Mouse (Mus musculus) adrenal gland (tissue): ENCODE data around the gene Ublcp1.

Source experiments
- intact Hi-C: fragments of 180-260 bp; cut with DNase I; formaldehyde crosslinking; loops from one replicate; pipeline ENCODE4 v1.15.1; 2025

Ublcp1 gene

DNA sequence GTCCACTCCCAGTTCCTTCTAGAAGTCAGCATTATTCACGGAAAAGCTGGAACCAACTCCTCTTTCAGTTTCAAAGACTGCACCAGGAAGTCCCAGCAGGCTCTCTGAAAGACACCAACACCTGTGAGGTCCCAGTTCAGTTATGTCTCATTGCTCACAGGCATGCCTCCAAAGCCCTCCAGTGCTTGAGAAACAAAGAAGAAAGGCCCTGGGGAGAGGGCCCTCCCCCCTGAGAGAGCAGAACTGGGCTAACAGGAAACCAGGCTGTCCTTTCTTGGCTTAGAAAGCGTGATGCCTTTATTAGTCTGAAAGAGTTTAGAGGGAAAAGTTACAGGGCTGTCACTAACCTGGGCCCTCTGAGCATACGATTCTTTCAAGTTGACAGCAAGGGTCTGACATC lies 25.9 kb upstream of the Ublcp1 start:
- intact Hi-C loops = no loop called here

DNA sequence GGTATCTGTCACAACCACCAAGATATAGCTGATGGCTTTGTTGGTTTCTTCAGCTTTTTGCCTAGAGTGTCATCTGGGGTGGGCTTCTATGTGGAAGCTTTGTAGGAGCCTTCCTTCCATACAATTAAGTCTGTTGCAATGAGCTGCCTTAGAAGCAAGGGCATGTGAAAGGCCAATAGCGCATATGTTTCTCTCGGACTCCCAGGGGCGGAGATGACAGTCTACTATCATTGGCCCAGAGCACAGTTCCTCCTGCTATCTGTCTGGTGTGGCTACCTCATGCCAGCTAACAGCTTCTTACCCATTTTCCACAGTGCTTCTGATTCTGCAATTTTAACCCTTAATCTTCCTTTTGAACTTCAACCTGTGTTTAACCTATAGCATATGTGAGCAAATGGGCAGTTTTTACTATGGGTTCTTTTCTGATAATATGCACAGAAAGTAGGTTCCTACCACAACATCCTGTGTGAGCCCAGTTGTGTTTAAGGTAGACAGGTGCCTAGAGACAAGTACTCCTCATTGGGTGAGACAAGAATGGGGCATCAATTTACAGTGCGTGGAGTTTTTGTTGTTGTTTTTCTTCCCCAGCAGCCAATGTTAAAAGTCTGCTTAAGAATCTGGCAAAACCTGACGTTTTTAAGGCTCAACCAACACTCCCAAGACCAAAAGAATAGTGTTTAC lies 24.5 kb upstream of the Ublcp1 start:
- intact Hi-C loops = no loop called here

DNA sequence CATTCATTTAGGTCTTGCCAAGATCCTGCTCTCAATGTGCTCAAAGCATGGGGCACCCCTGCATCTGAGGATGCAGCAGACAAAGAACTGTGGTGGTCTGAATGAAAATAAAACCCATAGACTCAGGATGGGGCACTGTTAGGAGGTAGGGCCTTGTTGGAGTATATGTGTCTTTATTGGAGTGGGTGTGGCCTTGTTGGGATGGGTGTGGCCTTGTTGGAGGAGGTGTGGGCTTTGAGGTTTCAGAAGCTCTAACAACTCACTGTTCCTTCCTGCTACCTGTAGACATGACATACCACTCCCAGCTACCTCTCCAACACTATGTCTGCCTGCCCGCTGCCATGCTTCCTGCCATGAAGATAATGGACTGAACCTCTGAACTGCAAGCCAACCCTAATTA lies 18.8 kb upstream of the Ublcp1 start:
- intact Hi-C loops = no loop called here

DNA sequence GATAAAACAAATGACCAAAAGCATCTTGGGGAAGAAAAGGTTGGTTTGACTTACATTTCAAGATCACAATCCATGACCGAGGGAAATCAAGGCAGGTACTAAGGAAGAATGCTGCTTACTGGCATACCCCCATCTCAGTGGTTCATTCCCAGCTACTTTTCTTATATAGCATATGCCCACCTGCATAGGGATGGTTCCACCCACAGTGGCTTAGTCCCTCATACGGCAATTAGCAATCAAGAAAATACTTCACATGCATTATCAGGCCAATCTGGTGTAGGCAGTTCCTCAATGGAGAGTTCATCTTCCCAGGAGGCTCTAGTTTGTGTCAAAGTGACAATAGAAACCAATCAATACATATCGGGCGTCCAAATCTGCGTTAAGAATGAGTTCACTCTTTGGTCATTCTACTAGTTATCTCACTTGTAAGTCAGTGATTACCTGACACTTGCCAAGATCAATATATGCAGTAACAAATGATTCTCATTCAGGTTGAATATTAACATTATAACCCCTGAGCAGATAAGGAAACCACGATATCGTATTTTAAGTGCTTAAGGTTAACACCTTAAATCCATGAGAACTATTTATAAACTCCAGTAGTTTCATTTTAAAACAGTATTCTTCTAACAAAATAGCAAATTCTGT lies 14.9 kb upstream of the Ublcp1 start:
- intact Hi-C loops = no loop called here

DNA sequence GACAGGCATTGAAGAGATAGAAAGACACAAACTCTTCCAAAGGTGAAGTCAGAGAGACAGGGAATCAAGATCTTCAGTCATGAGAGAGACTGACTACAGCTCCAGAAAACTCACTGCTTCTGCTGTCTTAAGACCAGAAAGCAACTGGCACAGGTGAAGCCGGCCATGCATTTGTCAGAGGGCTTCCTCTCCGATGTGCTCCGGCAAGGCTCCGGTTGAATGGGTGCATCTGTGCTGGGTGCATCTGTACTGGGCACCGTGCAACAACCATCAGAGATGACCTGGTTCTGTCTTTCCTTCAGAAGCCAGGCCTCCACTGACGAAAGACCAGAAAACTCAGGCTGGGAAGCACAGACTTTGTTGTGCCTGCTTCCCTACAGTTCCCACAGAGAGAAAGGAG lies 9.9 kb upstream of the Ublcp1 start:
- intact Hi-C loops = no loop called here

DNA sequence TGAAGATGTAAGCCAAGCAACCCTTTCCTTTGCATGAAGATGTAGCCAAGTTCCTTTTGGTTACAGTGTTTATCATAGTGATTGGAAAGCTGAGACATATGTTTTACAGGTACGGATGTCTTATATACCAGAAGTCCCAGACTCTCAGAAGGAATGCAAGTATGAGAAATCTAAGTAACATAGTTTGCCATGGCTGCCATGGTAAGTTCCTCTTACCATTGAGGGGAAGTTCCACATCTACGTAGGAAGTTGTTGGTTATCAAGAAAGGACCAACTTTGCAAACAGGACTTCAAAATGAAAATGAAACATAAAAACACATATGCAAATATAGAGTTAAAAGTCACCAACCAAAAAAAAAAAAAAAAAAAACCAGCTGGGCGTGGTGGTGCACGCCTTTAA lies 8.1 kb upstream of the Ublcp1 start:
- intact Hi-C loops = no loop called here

DNA sequence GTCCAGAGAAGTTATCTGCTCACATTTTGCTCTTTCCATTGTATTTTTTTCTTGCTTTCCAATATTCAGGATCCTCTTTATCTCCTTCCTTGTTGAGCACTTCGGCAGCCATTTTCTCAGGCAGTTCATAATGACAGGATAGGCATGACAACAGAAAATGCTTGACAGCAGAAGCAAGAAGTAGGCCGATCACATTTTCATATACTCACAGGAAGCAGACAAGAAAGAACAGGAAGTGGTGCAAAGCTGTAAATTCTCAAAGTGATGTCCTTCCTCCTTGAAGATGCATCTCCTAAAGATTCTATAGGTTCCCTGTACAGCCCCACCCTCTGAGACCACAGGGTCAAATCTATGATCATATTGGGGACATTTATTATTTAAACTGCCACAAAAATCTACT lies 6.1 kb upstream of the Ublcp1 start:
- intact Hi-C loops = no loop called here

DNA sequence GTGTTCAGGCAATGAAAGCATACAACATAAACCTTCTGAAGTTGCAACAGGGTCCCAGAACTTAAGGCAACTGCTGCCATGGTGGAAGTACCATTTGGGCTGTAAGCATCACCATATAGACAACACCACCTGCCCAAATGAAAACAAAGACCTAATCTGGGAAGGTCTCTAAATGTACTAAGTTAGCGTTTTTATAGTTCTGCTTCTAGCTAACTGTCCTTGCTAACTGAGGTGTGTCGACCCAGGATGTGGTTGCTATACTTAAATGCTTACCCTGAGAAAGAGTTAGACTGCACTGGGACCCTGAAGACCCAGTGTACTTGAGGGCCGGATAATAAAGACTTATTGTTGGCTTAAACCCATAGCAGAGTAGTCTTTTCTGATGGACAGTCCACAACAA lies 5.2 kb upstream of the Ublcp1 start:
- intact Hi-C loops = no loop called here

DNA sequence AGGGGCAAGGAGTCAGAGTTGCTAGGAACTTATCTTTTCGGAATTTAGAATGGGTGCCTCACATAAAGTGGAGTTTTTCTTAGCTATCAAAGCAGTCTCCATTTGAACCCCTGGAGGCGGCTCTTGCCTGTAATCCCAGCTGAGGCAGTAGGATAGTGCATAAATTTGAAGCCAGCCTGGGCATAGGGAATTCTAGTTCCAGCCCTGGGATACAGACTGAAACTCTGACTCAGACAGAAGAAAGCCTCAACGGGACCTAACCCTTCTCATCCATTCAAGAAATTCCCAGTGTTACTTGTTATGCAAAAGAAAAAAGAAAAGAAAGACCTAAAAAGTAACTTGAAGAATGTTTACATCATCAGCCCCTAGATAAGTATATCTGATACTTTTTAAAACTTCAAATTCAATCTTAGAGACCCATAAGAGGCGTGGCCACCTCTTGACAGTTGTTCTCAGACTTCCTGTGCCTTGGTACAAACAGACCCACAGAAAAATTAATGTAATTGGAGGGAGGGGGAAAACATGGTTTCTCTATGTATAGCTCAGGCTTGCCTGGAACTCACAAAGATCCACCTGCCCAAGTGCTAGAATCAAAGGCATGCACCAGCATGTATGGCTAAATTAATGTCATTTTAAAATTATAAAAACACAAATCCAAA lies 1.2 kb upstream of the Ublcp1 start:
- intact Hi-C loops = loop anchor here (5.0 kb wide), 2 partner anchors 46 to 106 kb away; partner anchors contain the start of gene Rnf145

DNA sequence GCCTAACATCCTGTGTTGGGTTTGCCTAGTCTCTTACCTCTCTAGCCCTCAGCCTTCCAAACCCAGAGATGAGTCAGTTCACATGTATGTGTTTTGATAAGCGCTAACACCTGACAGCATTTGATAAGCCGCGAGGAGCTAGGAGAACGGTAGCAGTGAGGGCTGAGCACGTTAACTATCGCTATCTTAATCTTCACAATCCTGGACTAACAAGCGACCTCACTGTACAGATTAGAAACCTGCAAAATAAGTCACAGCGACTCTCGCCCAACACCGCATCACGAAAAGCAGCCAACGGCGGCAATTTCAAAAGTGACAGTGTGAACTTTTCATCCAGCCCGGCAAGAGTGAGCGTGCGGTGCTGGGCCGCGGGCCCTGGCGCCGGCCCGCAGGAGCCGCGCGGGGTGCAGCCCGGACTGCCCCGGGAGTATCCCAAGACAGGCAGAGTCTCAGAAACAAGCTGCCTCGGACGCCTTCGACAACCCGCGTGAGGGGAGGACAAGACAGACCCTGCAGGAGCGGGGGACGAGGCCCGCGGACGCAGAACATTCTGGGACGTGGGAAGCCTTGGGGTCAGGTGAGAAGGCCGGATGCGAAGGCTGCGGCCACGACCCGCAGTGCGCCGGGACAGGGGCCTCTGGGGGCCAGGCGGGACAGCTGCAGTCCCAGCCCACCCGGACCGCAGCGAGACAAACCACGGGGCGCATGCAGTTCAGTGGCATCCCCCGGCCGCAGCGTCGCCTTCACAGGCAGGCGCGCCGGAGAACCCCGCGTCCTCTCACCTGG lies 459 bp downstream of the Ublcp1 start:
- intact Hi-C loops = loop anchor here (5.0 kb wide), 2 partner anchors 47 to 107 kb away; partner anchors contain the start of gene Rnf145

DNA sequence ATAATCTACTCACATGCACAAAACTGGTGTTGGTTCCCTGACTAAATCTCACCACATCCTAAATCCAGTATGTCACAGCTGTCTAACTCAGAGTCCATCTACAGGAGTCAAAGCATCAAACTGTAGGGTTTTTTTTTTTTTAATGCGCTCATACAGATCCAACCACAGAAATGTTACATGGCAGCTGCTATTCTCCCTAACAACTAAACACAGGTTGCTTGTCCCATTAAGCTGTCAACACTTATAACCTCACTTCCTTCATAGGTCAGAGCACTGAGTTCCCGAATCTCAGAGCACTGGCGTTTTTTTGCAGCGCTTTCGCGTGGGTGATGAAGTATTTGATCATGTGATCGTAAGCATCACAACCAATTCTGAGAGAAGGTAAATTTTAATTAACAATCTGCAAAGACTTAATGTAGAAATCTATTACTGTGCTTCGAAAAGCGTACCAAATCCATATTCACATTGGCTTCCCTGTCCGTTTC lies 1.9 kb downstream of the Ublcp1 start:
- intact Hi-C loops = no loop called here

DNA sequence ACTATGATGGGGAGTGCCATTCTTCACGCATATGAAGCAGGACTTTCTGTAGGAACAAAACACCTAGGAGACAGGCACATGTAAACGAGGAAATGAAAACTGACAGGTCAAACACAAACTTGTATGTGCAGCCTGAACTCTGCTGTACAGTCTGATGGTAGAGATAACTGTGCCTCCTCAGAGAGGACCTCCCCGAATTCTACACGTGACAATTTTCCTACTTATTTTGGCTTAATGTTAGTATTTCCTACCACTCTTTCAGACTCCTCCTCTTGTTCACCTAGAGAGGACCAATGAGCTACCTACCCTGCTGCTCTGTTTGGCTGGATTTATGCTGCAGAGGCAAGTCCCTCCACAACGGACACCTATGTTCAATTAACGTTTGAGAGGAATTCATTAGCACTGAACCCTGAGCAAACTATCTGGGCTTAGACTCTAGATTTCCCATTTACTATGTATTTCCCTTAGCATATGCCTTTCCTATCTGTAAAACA lies 3.3 kb downstream of the Ublcp1 start:
- intact Hi-C loops = no loop called here

DNA sequence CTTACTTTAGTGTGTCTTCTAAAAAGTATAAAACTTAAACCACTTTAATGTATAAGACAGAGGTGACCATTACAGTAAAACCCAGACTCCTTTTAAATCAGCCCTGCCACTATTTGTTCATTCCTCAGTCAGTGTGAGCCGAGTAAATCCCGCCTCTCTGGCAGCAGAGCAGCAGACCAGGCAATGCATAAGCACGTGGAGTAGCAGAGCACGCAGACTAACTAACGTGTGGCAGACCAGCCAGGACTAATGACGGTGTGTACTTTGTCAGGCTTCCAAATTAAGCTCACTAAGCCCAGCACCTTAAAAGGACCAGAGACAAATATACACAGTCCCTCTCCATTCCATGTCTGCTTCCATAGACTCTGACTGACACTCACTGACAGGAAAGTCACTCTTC lies 8.8 kb downstream of the Ublcp1 start:
- intact Hi-C loops = no loop called here

DNA sequence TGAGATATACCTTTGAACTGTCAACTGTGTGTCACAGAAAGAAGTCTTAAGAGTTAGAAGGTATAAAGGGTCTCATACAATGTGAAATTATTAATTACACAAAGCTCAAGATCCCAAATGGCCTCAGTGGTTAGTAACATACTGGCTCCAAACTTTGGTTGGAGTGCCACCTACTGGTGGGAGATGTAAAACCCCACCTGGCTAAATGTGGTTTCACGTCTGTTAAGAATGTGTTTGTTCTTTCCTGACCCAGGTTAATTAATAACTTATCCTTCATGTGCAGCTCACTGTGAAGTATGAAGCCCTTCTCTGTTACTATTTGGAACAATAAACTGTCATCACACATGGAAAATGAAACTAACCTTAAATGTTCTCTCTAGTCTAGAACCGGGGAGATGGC lies 16.9 kb downstream of the Ublcp1 start:
- intact Hi-C loops = loop anchor here (5.0 to 10.0 kb wide), 3 partner anchors 36 to 689 kb away; no protein-coding TSS in a partner anchor

DNA sequence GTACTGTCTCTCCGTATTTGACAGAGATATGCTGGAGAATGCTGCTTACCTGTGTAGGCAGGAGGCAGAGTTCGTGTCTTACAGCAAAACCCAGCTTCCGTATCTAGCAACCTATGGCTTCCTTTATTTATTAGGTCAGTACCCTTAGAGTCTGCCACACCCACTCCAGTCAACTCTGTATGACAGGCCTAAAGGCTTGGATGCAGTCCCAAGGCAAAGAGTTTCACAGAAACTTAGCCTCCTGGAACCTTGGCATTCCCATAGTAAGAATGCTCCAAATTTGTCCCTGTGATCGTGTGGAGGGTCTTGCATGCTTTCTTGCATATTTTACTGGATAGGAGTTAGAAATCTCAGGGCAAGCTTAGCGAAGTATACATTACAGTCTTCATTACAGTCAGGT lies 18.3 kb downstream of the Ublcp1 start:
- intact Hi-C loops = loop anchor here (5.0 to 10.0 kb wide), 3 partner anchors 35 to 687 kb away; no protein-coding TSS in a partner anchor

DNA sequence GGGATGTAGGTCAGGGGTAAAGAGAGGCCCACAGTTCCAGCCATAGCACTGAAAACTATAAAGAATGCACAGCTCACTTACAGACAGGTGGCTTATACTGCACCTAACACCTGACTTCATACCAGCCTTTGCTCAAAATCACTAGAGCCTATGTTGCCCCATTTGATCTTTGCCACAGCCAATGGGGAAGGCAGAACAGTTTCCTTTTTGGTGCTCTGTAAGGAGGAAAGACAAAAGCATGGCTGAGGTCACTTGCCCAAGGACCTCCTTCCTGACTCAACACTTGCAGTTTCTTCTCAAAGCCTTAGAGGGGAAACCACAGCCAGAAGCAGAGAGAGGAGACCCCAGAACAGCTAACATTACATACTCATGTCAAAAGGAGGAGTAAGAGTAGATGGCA lies 19.3 kb downstream of the Ublcp1 start:
- intact Hi-C loops = loop anchor here (5.0 to 10.0 kb wide), 3 partner anchors 34 to 686 kb away; no protein-coding TSS in a partner anchor

DNA sequence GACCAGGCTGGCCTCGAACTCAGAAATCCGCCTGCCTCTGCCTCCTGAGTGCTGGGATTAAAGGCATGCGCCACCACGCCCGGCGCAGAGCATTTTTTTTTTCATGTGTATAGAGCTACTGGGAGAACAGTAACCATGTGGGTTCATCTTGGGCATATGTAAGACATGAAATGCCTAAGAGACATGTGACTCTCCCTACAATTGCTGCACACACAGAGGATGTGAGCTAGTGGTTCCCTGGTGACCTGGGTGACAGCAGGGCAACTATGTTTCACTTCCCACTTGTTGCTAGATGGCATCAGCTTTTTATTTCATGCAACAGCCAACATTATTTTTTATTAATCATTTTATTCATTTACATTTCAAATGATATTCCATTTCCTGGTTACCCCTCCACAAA lies 32.5 kb downstream of the Ublcp1 start:
- intact Hi-C loops = no loop called here

DNA sequence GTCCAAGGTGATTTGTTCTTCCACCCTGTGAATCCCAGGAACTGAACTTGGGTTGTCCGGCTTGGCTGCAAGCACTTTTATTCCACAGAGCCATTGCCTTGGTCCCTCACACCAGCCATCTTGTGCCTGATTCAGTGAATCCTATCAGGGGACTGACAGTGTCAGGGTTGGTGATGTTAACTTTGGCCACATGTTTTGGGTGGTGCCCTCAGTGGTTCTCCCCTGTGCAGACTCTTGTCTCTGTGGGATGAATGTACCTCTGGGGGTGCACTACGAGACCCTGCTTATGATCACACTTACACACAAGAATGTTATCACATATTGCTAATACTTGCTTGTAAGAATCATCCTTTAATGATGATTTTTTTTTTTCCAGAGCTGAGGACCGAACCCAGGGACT lies 40.3 kb downstream of the Ublcp1 start:
- intact Hi-C loops = no loop called here

DNA sequence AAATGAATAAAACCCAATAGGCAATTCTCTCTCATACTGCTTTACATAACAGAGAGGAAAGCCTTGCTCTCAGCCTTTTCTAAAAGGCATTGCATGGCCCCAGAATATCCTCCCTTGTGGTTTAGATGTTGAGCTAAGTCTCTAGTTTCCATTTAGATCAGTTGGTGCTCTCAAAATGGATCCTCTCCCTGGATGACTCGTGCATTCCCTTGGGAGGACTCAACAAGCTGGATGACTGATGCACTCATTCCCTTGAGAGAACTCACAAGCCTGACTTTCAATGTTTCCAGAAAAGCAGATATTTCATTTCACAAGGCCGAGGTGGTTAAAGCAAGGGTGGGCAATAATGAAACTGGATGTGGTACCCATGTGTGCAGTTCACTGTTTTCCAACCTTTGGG lies 42.3 kb downstream of the Ublcp1 start:
- intact Hi-C loops = no loop called here

DNA sequence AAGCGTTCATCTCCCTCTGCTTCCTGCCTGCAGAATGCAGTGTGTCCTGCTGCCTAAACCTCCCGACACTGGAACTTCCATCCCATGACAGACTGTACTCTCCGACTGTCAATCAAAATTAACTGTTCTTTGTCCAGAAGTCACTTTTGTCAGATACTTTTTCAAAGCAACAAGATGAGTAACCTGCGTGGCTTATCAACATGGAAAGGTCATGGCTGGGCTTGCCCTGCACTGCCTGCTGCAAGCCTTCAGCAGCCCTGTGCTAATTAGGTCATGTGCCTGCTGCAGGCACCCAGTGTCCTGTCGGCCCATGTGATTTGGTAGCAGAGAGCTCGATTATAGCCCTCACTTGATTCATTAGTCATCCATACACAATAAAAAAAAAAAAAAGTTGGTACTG lies 44.7 kb downstream of the Ublcp1 start:
- intact Hi-C loops = no loop called here

DNA sequence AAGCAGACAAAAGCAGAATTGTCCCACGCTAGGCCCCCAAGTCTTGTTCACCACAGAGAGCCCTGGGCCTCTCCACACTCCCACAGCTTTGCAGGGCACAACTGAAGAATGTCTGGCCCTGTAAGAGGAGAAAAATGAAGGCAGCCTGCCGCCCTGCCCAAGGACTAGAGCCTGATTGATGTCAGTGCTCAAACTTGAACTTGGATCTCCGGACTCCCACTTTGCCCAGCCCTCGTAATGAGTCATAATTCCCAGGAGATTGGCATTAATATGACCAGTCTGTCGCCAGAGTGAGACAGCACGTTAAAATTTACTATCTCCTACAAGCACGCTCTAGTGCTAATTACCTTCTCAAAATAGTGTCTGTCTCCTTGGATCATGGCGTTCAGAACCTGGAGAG lies 45.3 kb downstream of the Ublcp1 start:
- intact Hi-C loops = no loop called here
